Mouse (Mus musculus): ENCODE data around the gene Mtg1.
A peak's percentile ranks its signal among the peaks of the same experiment; 100 is the strongest.
"Not testable (repeated sequence)": the region's sequence is repeated elsewhere in the genome, so short reads cannot be mapped to it uniquely, and the experiment has no call there.

The Mtg1 gene

GRCm38 (mm10) chr7:140126934-140127333 lies 10.4 kb upstream of the Mtg1 start:
- DNase-seq (ENCODE audit: extremely low read depth, insufficient read length, low spot score) = no peak

GRCm38 (mm10) chr7:140127911-140128310 lies 9.5 kb upstream of the Mtg1 start:
- DNase-seq (ENCODE audit: extremely low read depth, insufficient read length, low spot score) = no peak

GRCm38 (mm10) chr7:140132184-140132583 lies 5.2 kb upstream of the Mtg1 start:
- DNase-seq (ENCODE audit: extremely low read depth, insufficient read length, low spot score) = not testable (repeated sequence)

GRCm38 (mm10) chr7:140134033-140134432 lies 3.3 kb upstream of the Mtg1 start:
- not testable (repeated sequence) for DNase-seq (ENCODE audit: extremely low read depth, insufficient read length, low spot score)

GRCm38 (mm10) chr7:140135106-140135770 lies 2.1 kb upstream of the Mtg1 start:
- no peak for DNase-seq (ENCODE audit: extremely low read depth, insufficient read length, low spot score)

GRCm38 (mm10) chr7:140138021-140138310 lies 602 bp downstream of the Mtg1 start:
- DNase-seq (ENCODE audit: extremely low read depth, insufficient read length, low spot score) = no peak

- peak; percentile 23 for DNase-seq (ENCODE audit: extremely low read depth, insufficient read length, low spot score)
Measured at GRCm38 (mm10) chr7:140141350-140141749, 4.0 kb downstream of the Mtg1 start.

GRCm38 (mm10) chr7:140144550-140144949 lies 7.2 kb downstream of the Mtg1 start:
- no peak for DNase-seq (ENCODE audit: extremely low read depth, insufficient read length, low spot score)

GRCm38 (mm10) chr7:140153383-140153782 lies 16.0 kb downstream of the Mtg1 start:
- DNase-seq (ENCODE audit: extremely low read depth, insufficient read length, low spot score) = no peak

GRCm38 (mm10) chr7:140153829-140154217 lies 16.5 kb downstream of the Mtg1 start:
- DNase-seq (ENCODE audit: extremely low read depth, insufficient read length, low spot score) = no peak

- DNase-seq (ENCODE audit: extremely low read depth, insufficient read length, low spot score) = no peak
Measured at GRCm38 (mm10) chr7:140154218-140154927, 17.0 kb downstream of the Mtg1 start, which contains the start of gene Sprn. TSS of gene Sprn (minus strand) at chr7:140154877.

- DNase-seq (ENCODE audit: extremely low read depth, insufficient read length, low spot score) = no peak
Measured at GRCm38 (mm10) chr7:140160363-140160762, 23.0 kb downstream of the Mtg1 start.

GRCm38 (mm10) chr7:140164664-140165063 lies 27.3 kb downstream of the Mtg1 start, which contains the start of gene Olfr522:
TSS of gene Olfr522 (minus strand) at chr7:140164764.
- no peak for DNase-seq (ENCODE audit: extremely low read depth, insufficient read length, low spot score)

GRCm38 (mm10) chr7:140167950-140168349 lies 30.6 kb downstream of the Mtg1 start:
- no peak for DNase-seq (ENCODE audit: extremely low read depth, insufficient read length, low spot score)

GRCm38 (mm10) chr7:140169386-140169785 lies 32.0 kb downstream of the Mtg1 start:
- DNase-seq (ENCODE audit: extremely low read depth, insufficient read length, low spot score) = no peak

- no peak for DNase-seq (ENCODE audit: extremely low read depth, insufficient read length, low spot score)
Measured at GRCm38 (mm10) chr7:140170863-140171262, 33.5 kb downstream of the Mtg1 start.

- no peak for DNase-seq (ENCODE audit: extremely low read depth, insufficient read length, low spot score)
Measured at GRCm38 (mm10) chr7:140172936-140173335, 35.6 kb downstream of the Mtg1 start, which contains the start of gene Olfr523. TSS of gene Olfr523 (plus strand) at chr7:140173217.

- no peak for DNase-seq (ENCODE audit: extremely low read depth, insufficient read length, low spot score)
Measured at GRCm38 (mm10) chr7:140179176-140179575, 41.8 kb downstream of the Mtg1 start.

- DNase-seq (ENCODE audit: extremely low read depth, insufficient read length, low spot score) = no peak
Measured at GRCm38 (mm10) chr7:140180692-140181091, 43.3 kb downstream of the Mtg1 start.

- no peak for DNase-seq (ENCODE audit: extremely low read depth, insufficient read length, low spot score)
Measured at GRCm38 (mm10) chr7:140184206-140184605, 46.8 kb downstream of the Mtg1 start.

- DNase-seq (ENCODE audit: extremely low read depth, insufficient read length, low spot score) = no peak
Measured at GRCm38 (mm10) chr7:140186646-140187620, 49.6 kb downstream of the Mtg1 start.

All from 3134 (cell line).